Mouse (Mus musculus) thymus, postnatal 36 days (tissue): Measurements from ENCODE around the gene Nfe2l2.
"Not testable (repeated sequence)": the region's sequence is repeated elsewhere in the genome, so short reads cannot be mapped to it uniquely, and the experiment has no call there.

Experiments used
- DNase-seq, 2 experiments: peaks; one replicate each; pipeline ENCODE4 v3.0.0; 2022; ENCODE audit warnings: mixed read lengths in 2 of 2

The Nfe2l2 gene

GRCm38 (mm10) chr2:75707420-75707819 lies 3.0 kb upstream of the Nfe2l2 start:
- no peak for DNase-seq

- no peak for DNase-seq
These were observed 2.0 kb upstream of the Nfe2l2 start for GRCm38 (mm10) chr2:75706435-75706834.

- no peak for DNase-seq
These were observed 816 bp upstream of the Nfe2l2 start for GRCm38 (mm10) chr2:75705162-75705752.

GRCm38 (mm10) chr2:75703375-75704181 lies 863 bp downstream of the Nfe2l2 start:
- DNase-seq, result peak; percentile 78 to 81

GRCm38 (mm10) chr2:75702588-75702976 lies 1.9 kb downstream of the Nfe2l2 start:
- no peak for DNase-seq

- no peak for DNase-seq
These were observed 2.4 kb downstream of the Nfe2l2 start for GRCm38 (mm10) chr2:75701822-75702587.

GRCm38 (mm10) chr2:75701207-75701606 lies 3.2 kb downstream of the Nfe2l2 start:
- DNase-seq, result no peak

- DNase-seq, result no peak
These were observed 3.9 kb downstream of the Nfe2l2 start for GRCm38 (mm10) chr2:75700543-75700942.

GRCm38 (mm10) chr2:75698874-75699273 lies 5.6 kb downstream of the Nfe2l2 start:
- no peak for DNase-seq

GRCm38 (mm10) chr2:75698007-75698406 lies 6.4 kb downstream of the Nfe2l2 start:
- no peak for DNase-seq

- DNase-seq, result no peak
These were observed 7.2 kb downstream of the Nfe2l2 start for GRCm38 (mm10) chr2:75697222-75697621.

- DNase-seq, result no peak
These were observed 8.1 kb downstream of the Nfe2l2 start for GRCm38 (mm10) chr2:75696371-75696770.

GRCm38 (mm10) chr2:75695676-75696350 lies 8.6 kb downstream of the Nfe2l2 start:
- no peak for DNase-seq

GRCm38 (mm10) chr2:75694926-75695325 lies 9.5 kb downstream of the Nfe2l2 start:
- DNase-seq, result not testable (repeated sequence)

GRCm38 (mm10) chr2:75692369-75692768 lies 12.1 kb downstream of the Nfe2l2 start:
- DNase-seq, result no peak

GRCm38 (mm10) chr2:75691316-75691715 lies 13.1 kb downstream of the Nfe2l2 start:
- no peak for DNase-seq

- no peak for DNase-seq
These were observed 13.8 kb downstream of the Nfe2l2 start for GRCm38 (mm10) chr2:75690656-75691055.

GRCm38 (mm10) chr2:75689482-75690158 lies 14.8 kb downstream of the Nfe2l2 start:
- no peak for DNase-seq

GRCm38 (mm10) chr2:75688901-75689300 lies 15.5 kb downstream of the Nfe2l2 start:
- DNase-seq, result no peak

- no peak for DNase-seq
These were observed 17.2 kb downstream of the Nfe2l2 start for GRCm38 (mm10) chr2:75687040-75687749.

GRCm38 (mm10) chr2:75685458-75685861 lies 19.0 kb downstream of the Nfe2l2 start:
- no peak for DNase-seq

- no peak for DNase-seq
These were observed 19.9 kb downstream of the Nfe2l2 start for GRCm38 (mm10) chr2:75684526-75684925.
